Mouse (Mus musculus) layer of hippocampus, adult 11-12 months (tissue): ENCODE measurements around the gene Majin.

Experiments used
- DNase-seq: peaks from one replicate; pipeline ENCODE4 v3.0.0; 2022; ENCODE audit warnings: low spot score

The Majin gene

DNA sequence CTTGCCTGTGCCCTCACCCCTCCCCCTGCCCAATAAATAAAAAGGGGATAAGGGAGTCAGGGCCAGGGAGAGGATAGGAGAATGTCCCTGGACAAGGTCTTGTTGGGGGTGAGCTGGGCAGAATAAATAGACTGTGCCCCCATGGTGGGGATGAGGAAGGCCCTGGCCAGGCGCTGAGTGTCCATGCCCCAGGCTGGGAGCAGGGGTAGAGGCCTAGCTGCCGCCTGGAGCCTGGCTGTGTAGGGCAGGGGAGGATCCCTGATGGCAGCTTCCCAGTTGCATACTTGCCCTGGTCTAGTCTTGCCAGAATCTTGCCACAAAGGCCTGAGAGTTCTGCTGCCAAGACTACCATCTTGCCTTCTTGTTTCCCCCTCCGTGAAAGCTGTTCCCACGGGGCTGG is 43.7 kb downstream of the Majin start:
- DNase-seq = no peak

DNA sequence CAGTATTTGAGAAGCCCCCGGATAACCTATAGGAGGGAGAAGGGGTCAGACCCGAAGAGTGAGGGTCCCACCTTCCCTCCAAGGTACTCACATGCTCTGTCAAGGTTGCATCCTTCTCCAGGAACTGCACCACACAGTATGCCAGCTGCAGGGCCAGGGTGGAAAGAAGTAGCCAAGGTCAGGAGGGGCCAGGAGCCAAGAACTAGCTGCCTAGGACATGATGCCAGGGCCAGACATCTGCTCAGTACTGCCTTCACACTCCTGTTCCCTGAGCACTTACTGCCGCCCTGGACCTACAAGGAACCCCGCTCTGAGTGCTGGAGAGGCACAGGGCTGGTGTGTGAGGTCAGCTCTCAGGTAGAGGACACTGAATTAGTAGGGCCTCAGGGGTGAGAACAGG is 46.2 kb downstream of the Majin start:
- DNase-seq = no peak

DNA sequence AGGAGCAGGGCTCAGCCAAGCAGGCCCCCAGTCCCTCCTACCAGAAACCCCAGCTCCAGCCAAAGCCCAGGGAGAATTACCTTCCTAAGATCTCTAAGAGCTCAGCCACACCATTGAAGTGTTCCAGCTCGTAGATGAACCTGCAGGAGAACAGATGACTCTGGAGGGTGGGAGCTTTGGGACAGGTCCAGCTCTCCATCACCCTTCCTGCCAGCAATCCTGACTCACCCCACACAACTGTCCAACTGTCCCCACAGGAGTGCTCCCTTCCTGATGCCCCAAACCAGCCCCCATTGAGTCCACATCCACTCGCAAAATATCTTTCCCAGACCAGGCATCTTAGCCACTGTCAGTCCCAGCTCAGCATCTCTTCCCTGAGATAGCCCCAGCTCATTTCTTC is 46.8 kb downstream of the Majin start:
- no peak for DNase-seq

DNA sequence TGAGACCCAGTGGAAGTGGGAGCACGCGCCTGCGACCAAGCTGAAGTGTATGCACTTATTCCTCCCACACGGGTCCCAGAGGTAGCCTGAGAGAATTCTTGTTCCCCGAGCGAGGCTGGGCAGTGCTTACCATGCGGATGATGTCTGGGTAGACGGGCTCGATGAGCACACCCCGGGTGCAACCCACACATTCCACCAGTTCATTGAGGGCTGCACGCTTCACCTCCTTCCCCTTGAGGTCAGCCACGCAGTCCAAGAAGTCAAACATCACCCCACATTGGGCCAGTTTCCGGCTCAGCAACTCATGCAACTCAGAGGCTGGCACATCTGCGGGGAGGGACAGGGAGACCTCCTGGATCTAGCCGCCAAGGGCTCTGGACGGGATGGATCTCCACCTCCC is 49.5 kb downstream of the Majin start:
- no peak for DNase-seq

DNA sequence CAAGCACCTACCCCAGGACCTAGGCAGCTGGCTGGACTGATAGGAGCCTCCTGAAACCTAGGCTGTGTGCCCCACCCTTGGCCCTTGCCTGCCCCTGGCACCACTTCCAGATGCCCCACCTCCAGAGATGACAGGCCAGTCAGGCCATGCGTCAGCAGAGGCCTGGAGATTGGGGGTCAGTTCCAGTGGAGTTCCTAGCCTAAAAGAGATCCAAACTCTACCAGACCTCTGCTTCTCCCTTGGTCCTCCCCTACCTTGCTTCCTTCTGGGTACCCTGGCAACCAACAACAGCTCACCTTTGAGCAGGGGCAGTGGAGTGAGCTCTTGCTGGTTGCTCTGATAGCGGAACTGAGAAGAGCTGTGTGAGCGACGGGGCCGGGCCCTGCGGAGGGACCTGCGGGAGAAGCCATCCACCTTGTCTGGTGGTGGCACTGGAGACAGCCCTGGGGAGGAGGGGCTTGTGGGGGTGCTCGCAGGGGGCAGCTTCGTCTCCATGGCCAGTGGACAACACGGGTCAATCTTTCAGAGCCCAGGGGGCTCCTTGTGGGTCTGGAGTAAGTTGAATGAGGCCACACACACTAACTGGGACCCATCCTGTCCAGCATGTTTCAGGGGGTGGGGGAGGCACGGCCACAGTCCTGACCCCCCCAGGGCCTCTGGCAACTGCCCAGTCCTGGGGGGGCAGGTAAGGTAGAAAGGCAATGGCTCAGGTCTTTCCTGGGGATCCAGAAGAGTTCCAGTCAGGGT is 50.3 kb downstream of the Majin start:
- DNase-seq = no peak

DNA sequence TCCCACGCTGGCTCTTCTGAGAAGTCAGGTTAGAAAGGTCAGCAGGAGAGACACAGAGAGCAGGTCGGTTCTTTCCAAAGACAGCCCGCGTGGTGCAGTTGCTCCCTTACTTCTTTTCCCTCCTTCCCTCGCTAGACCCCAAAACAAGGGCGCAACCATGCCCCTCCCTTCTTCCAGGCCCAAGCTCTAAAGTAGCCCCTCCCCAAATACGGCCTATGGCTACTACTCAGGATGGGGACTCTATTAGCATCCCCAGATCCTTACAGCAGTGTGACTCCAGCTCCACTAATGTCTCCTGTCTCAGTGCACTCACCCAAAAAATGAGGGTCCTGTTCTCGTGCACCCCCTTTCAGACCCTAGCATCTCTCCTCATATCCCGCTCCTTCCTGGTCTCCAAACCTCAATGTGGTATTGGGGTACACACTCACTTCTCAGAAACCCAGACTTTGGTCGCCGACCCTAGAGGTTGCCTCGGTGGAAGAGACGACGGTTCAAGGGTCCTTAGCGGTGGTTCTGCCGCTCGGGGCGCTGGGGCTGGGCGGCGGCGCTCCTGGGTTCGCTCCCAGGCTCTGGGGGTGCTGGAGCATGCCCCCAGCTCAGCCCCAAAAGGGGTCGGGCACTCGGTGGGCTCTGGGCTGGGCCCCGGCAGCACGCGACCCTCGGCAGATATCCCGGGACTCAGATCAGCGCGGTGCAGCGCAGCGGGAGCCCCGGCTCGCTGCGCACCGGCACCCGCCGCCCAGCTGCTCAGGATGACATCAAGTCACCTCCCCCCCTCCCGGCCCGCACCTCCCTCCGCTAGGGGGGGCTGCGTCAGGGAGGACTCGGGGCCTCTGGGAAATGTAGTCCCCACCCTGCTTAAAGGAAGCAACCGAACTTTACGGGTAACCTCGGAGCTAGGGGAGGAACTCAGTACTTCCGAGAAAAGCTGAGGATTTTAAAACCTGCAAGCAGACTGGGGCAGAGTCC is 51.2 kb downstream of the Majin start, which contains the start of gene Ppp2r5b:
TSS of gene Ppp2r5b (minus strand) at position 789 of the 969 bp plus-strand sequence.
- peak; percentile 96 for DNase-seq

DNA sequence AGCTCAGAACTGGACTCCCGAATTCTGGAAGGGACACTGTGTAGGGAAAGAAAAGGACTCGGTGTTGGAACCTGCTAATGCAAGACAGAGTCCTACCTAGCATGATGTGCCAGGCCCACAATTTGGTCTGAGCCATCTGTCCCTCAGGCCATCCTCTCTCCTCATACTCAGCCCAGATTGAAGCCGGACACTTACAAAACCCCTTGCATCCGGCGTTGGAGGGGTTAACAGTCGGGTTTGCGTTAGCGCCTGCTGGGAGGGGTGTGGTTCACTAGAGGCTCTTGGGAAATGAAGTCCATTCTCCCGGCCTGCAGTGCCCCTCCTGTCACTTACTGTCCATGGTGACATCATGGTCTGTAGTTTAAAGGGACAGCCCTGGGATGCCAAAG is 51.9 kb downstream of the Majin start:
- DNase-seq = peak; percentile 94

DNA sequence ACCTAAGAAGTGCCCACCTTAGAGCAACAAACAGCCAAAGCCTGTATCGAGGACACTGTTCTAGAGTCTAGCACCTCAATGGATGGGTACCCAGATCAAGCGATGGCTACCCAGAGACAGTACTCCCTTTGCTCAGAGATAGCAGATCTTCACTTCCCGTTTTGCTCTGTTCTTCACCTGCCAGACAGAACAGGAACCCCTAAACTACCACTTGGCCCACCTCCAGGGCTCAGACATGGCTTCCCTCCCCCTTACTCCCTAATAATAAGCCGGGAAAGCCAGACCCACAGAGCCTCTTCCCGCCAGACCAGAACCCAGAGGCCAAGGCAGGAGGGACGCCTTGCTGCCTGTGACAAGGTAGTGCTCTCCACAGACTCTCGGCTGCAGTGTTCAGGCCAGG is 52.7 kb downstream of the Majin start:
- no peak for DNase-seq

DNA sequence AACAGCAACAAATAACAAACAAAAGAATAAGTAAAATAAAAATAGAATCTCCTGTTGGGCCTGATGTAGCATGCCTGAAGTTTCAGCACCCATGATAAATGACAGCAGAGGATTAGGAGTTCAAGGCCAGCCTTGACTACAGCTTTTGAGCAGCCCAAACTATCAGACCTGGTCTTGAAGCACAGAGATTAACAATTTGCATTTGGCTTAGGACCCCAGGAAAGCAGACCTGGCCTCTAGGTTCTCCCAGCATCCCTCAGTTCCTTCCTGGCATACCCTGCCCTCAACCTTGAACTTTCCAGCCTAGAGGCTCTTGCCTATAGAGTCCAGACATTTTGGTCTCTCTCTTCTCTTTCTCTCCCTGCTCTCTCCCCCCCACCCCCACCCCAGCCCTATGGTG is 54.6 kb downstream of the Majin start:
- no peak for DNase-seq

DNA sequence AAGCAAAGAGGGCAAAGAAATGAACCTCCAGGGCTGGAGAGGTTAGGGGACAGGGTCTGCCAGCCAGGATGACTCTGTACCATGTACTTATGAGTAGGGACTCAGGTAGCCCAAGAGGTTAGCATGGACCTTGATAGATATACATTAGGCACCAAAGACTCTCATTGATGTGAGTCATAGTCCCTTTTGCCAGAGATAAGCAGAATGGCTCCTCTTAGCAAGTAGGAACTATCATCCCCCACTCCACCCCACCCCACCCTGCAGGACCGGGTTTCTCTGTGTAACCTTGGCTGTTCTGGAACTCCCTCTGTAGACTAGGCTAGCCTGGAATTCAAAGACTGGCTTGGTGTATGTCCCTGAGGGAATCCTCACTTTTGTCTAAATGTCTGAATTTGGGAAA is 55.9 kb downstream of the Majin start:
- no peak for DNase-seq

DNA sequence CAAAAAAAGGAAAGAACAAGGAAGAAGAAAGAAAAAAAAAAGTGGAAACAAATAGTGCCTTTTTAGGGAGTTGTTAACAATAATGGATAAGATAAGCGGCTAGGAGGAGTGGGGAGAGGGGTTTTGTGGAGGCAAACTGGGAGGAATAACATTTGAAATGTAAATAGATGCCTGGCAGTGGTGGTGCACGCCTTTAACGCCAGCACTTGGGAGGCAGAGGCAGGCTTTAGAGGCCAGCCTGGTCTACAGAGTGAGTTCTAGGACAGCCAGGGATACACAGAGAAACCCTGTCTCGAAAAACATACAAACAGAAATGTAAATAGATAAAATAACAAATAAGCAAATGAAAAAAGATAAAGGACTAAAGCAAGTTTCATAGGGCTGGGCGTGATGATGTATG is 56.5 kb downstream of the Majin start:
- DNase-seq = no peak

DNA sequence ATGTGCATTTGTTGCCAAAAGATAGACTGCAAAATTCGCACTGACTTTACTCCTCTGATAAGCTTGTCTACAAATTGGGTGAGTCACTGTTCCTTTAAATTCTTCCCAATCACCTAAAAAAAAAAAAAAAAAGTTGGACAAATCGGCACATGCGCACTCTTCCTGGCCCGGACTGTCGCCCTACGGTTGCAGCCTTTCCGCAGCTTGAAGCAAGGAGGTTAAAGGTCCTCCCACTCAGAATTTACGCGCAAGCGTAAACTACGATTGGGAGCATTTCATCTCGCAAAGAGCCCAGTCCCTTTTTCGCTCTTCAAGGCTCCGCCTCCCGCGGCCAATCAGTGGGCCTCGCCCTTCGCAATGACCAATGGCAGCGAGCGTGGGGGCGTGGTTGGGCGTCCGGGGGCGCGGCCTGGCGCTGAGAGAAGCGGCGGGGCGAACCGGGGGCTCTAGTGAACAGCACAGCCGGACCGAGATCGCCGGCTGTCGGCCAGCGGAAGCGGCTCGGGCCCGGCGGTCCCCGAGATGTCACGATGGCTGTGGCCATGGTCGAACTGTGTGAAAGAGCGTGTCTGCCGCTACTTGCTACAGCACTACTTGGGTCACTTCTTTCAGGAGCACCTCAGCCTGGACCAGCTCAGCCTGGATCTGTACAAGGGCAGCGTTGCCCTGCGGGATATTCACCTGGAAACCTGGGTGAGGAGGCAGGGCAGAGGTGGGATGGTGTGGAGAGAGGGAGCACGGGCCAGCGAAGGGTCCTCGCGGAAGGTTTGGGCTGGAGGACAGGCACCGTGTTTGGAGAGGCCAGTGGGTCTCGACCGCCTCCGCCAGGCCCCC is 57.3 kb downstream of the Majin start, which contains the start of gene Atg2a:
TSS of gene Atg2a (plus strand) at position 395 of the 834 bp plus-strand sequence.
- DNase-seq = peak; percentile 98

DNA sequence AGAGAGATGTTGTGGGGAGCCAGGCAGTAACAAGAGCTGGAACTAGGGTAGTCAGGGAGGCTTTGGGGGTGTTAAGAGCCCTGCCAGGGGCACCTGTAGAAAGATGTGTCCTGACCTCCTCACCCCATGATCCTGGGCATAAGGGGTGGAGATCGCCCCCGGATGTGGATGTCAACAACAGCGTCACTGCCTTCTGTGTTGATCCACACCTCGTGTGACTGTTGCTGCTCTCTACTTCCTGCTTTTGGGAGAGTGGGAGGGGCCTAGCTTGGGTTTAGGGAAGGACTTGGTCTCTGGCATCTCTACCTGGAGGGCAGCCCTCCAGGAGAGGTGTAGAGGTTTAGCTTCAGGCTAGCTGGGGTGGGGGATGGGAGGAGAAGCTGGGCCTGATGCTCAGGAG is 58.1 kb downstream of the Majin start:
- DNase-seq = peak; percentile 46

DNA sequence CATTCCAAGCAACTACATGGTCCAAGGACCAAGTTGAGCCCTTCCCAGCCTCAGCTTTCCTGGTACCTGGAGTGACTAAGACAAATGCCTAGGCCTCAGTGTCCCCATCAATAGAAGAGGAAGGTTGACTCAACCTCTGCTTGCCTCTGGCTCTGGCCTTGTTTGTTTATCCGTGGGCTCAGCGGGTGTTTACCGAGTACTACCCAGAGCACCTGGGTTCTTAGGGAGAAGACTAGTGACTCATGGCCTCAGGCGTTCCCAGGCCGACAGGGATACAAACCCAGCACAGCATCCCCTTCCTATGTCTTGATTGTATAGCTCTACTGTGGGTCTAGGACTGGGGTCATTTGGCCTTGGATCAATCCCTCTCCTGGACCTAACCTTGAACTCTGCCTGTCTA is 59.0 kb downstream of the Majin start:
- no peak for DNase-seq

DNA sequence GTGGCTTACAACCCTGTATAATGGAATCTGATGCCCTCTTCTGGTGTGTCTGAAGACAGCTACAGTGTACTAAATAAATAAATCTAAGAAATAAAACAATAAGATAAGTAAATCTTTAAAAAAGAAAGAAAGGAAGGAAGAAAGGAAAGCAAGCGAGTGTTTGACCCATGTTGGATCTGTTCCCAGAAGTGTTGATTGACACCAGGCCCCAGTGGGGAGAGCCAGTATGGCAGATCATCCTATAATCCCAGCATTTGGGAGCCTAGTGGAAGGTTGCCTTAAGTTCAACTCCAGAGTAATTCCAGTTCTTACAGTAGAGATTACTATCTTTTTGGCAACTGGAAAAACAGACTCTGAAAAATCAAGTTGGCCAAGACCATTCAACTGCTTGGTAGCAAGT is 61.6 kb downstream of the Majin start:
- DNase-seq = no peak

DNA sequence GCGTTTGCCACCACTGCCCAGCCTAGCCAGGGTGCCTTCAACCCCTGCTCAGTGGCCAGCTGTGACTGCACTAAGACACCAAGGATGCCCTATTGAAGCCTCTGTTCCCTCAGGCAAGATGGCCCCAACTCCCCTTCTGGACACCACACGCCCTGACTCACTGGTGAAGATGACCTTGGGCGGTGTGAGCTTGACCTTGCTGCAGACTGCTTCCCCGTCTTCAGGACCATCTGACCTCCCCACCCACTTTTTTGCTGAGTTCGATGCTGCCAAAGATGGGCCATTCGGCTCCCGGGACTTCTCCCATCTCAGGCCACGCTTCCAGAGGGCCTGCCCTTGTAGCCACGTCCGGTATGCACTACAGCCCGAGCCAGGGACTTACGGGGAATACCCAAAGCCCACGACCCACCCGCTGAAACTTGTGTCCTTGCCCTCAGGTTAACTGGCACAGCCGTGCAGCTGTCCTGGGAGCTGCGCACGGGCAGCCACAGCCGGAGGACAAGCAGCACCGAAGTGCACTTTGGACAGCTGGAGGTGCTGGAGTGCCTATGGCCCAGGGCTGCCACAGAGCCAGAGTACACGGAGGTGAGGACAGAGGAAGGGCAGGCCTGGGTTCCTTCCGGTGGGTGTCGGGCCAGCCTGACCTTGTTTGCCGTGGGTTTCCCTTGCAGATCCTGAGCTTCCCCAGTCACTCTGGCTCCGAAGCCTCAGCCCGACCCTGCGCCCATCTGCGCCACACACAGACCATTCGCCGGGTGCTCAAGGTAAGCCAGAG is 63.5 kb downstream of the Majin start:
- DNase-seq = no peak

DNA sequence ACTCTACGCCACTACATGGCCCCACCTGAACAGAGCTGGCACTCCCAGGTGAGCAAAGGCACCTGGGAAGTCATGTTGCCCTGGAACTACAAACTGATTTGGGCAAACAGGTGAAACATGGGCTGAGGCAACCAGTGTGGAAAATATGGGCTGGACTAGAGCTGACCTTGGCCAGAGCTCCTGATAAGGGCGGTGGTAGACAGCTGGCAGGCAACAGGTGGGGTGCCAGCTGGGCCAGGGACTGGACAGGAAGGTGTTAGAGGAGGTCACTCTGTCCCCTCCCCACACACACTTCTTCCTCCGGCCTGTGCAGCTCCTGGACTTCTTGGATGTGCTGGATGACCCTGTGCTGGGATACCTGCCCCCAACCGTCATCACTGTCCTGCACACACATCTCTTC is 68.8 kb downstream of the Majin start:
- DNase-seq = no peak

DNA sequence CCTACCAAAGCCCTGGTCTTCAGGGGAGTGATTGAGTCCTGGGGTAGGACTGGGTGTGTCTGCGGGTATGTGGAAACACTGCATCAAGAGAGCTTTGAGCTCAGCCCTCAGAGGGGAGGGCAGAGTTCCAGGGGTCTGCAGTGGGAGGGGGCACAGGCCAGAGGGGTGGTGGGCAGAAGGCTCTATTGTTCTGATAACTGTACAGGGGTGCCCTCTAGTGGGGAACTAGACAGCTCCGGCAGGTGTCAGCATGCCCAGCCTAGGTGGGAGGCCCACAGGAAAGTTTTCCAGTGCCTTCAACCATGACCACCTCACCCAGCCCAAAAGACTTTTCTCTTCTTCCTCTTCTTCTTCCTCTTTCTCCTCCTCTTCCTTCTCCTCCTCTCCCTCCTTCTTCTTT is 76.2 kb downstream of the Majin start:
- no peak for DNase-seq

DNA sequence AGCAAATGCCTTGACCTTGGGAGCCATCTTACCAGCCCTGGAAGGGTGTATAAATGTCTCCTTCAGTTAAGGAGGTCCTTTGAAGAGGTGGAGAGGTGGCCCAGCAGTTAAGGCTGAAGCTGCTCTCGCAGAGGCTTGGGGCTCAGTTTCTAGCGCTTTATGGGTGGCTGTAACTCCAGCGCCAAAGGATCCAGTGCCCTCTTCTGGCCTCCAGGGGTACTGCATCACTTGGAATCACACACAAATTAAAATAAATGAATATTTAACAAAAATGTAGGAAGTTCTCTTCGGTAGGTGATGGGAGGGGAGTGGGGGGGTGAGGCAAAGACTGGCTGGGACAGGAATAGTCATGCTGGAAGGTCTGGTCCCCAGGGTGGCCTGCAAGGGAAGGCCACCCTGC is 76.8 kb downstream of the Majin start:
- no peak for DNase-seq

DNA sequence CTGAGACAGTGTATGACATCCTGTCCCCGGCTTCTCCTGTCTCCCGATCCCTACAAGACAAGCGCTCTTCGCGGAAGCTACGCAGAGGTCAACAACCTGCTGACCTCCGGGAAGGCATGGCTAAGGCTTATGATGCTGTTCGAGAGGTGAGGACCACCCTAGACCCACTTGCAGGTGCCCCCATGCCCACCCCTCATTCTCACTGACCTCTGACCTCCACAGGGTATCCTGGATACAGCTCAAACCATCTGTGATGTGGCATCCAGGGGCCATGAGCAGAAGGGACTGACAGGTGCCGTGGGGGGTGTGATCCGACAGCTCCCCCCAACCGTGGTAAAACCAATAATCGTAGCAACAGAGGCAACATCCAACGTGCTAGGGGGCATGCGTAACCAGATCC is 77.2 kb downstream of the Majin start:
- DNase-seq = no peak

DNA sequence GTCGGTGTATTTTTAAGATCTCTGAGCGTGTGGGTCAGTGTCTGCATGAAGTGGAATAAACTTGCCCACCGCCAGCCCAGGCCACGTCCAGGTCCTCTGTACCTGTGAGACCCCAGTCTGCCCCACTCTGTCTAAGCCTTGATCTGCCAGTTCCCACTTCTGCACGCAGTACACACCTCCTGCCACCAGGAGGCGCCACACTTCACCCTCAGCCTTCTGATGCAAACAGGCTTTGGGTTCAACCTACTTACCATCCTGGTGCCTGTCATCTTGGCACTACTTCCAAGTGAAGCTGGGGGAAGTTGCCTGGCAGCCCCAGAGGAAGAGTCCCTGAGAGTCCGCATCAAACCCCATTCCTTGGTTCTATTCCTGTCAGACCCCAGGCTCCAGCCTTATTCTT is 78.0 kb downstream of the Majin start:
- DNase-seq = peak; percentile 75
